Comparison of ENCODE assay signal across 8 mouse cellular contexts in genomic region chr3:104713836-104714631, GRCm38 (mm10).
DNase-seq lines count a peak whose midpoint lies in the region; ATAC-seq and TF ChIP-seq lines count a peak whose summit lies in the region.

No protein-coding gene starts in this region.

- no peak overlapping the region for H3K27ac ChIP-seq in forebrain, embryonic 13.5 days
- H3K27ac ChIP-seq in liver, postnatal 0 days (ENCODE audit: low read depth) = no peak overlapping the region
- H3K27ac ChIP-seq in neural tube, embryonic 15.5 days (replicated peaks) = no peak overlapping the region

- 28% methylated on average over 8 of the region's 8 CpGs for WGBS in forebrain, embryonic 13.5 days
- 25% methylated on average over 8 of the region's 8 CpGs for WGBS in liver, postnatal 0 days (ENCODE audit: insufficient replicate concordance)
- whole genome bisulfite sequencing in neural tube, embryonic 15.5 days = 24% methylated on average over 8 of the region's 8 CpGs

- 0 out of 2 replicates have a peak overlapping the region, but pooled peaks have one; percentile 10 for H3K9ac ChIP-seq in forebrain, embryonic 13.5 days
- H3K9ac ChIP-seq in liver, postnatal 0 days (replicated peaks) = no peak overlapping the region
- H3K9ac ChIP-seq in neural tube, embryonic 15.5 days (replicated peaks) = peak overlapping the region; percentile 8; the same call in 1 of the 2 replicates

- peaks cover 25% of the 10 kb centered on the region for H3K4me1 ChIP-seq in E14TG2a.4 (replicated peaks; ENCODE audit: low read depth, low read length)
- 0 out of 2 replicates have a peak, but pooled peaks cover 7% of the 10 kb centered on the region for H3K4me1 ChIP-seq in forebrain, embryonic 13.5 days
- H3K4me1 ChIP-seq in liver, postnatal 0 days (ENCODE audit: insufficient read depth) = no peaks in the 10 kb centered on the region
- H3K4me1 ChIP-seq in neural tube, embryonic 15.5 days = peaks cover 4% of the 10 kb centered on the region; the same call in 1 of the 2 replicates

- no peaks in the 10 kb centered on the region for H3K27me3 ChIP-seq in E14TG2a.4 (ENCODE audit: insufficient read depth, low read length)
- H3K27me3 ChIP-seq in forebrain, embryonic 13.5 days = no peaks in the 10 kb centered on the region
- H3K27me3 ChIP-seq in liver, postnatal 0 days (ENCODE audit: insufficient read depth, low read length) = no peaks in the 10 kb centered on the region
- H3K27me3 ChIP-seq in neural tube, embryonic 15.5 days (replicated peaks) = no peaks in the 10 kb centered on the region

- TF ChIP-seq EP300 in liver, postnatal 0 days (IDR thresholded peaks at IDR 0.05; ENCODE audit: low read depth) = no peak

- no peaks in the 10 kb centered on the region for H3K36me3 ChIP-seq in E14TG2a.4 (ENCODE audit: insufficient read depth, low read length)
- H3K36me3 ChIP-seq in forebrain, embryonic 13.5 days (ENCODE audit: poor library complexity, severe bottlenecking) = no peaks in the 10 kb centered on the region
- no peaks in the 10 kb centered on the region for H3K36me3 ChIP-seq in liver, postnatal 0 days (replicated peaks; ENCODE audit: insufficient read depth, low read length)
- no peaks in the 10 kb centered on the region for H3K36me3 ChIP-seq in neural tube, embryonic 15.5 days

- peak overlapping the region; percentile 34 for H3K4me2 ChIP-seq in forebrain, embryonic 13.5 days
- peak overlapping the region; percentile 57 for H3K4me2 ChIP-seq in liver, postnatal 0 days (ENCODE audit: low read depth, low read length)
- peak overlapping the region; percentile 53 for H3K4me2 ChIP-seq in neural tube, embryonic 15.5 days

- ATAC-seq in forebrain, embryonic 13.5 days = peak; percentile 85
- ATAC-seq in liver, postnatal 0 days = peak; percentile 67
- ATAC-seq in neural tube, embryonic 15.5 days (ENCODE audit: low FRiP score) = peak; percentile 88

- peak; percentile 90 for TF ChIP-seq CTCF in E14TG2a.4 (conservative IDR thresholded peaks at IDR 0.05; ENCODE audit: low read length)
- peak; percentile 97 for TF ChIP-seq CTCF in liver, postnatal 0 days (IDR thresholded peaks at IDR 0.05; ENCODE audit: low read depth)

- peak; percentile 65 for DNase-seq in c-Kit-positive CD71-positive TER-119-positive erythroid progenitor cells, embryonic 14.5 days (ENCODE audit: low spot score)
- DNase-seq in heart, postnatal 14 days = peak; percentile 72 to 82
- peak; percentile 78 for DNase-seq in layer of hippocampus, adult 11-12 months (ENCODE audit: low spot score)
- peak; percentile 79 for DNase-seq in liver, postnatal 0 days
- peak; percentile 70 for DNase-seq in testis, postnatal 10 days (ENCODE audit: low spot score)

- peak overlapping the region; percentile 62 for H3K4me3 ChIP-seq in E14TG2a.4 (replicated peaks; ENCODE audit: low read length)
- 0 out of 2 replicates have a peak overlapping the region, but pooled peaks have one; percentile 6 for H3K4me3 ChIP-seq in forebrain, embryonic 13.5 days
- 0 out of 2 replicates have a peak overlapping the region, but pooled peaks have one; percentile 1 for H3K4me3 ChIP-seq in liver, postnatal 0 days (ENCODE audit: low read depth, low read length)
- H3K4me3 ChIP-seq in neural tube, embryonic 15.5 days (replicated peaks) = peak overlapping the region; percentile 23

- intact Hi-C loops in heart, postnatal 14 days (cut with DNase I) = loop anchor here (1.0 to 10.0 kb wide), 4 partner anchors 65 to 341 kb away; partner anchors contain the start of gene Cttnbp2nl

- peaks cover 5% of the 10 kb centered on the region; the same call in 1 of the 2 replicates for H3K9me3 ChIP-seq in E14TG2a.4 (ENCODE audit: low read length)
- no peaks in the 10 kb centered on the region for H3K9me3 ChIP-seq in forebrain, embryonic 13.5 days (replicated peaks)
- H3K9me3 ChIP-seq in liver, postnatal 0 days (ENCODE audit: low read length) = no peaks in the 10 kb centered on the region
- no peaks in the 10 kb centered on the region for H3K9me3 ChIP-seq in neural tube, embryonic 15.5 days (replicated peaks)

Comparison
In these comparisons a context has a peak if more than half of its experiments do, and no peak if none do; other contexts are left out.
1. H3K4me3 ChIP-seq: peak in every context shown above with its lines; median percentile 62 in E14TG2a.4; 23 in neural tube, embryonic 15.5 days; 6 in forebrain, embryonic 13.5 days; 1 in liver, postnatal 0 days.